Mouse (Mus musculus) regulatory T cell (primary cell): ENCODE measurements at regions not wholly inside any gene's neighbourhood (a gene's known extent, or its start where the extent isn't known, plus 50 kb on each side); places are given as distances from the start of the nearest gene placed in this dataset.

Experiments
- in situ Hi-C: fragments of 300-600 bp; cut with MboI, MseI; formaldehyde crosslinking; loops from one replicate; pipeline ENCODE4 v1.15.1; 2025; ENCODE audit warnings: high pct_unique_total_duplicates

- in situ Hi-C loops: no loop called here
Observed at GRCm38 (mm10) chr1:156994005-156994643, 54.7 kb upstream of the Ralgps2 start.

GRCm38 (mm10) chr1:156993105-156993504, 53.7 kb upstream of the Ralgps2 start:
- in situ Hi-C loops: no loop called here

- in situ Hi-C loops: no loop called here
Observed at GRCm38 (mm10) chr1:156992536-156992935, 53.1 kb upstream of the Ralgps2 start.

GRCm38 (mm10) chr1:156990567-156991494, 51.4 kb upstream of the Ralgps2 start:
- in situ Hi-C loops: no loop called here

GRCm38 (mm10) chr1:156990112-156990511, 50.7 kb upstream of the Ralgps2 start:
- in situ Hi-C loops: no loop called here

GRCm38 (mm10) chr1:156989149-156989785, 49.8 kb upstream of the Ralgps2 start:
- in situ Hi-C loops: loop anchor here (5.0 kb wide), 1 partner anchor 57 kb away; no protein-coding TSS in a partner anchor
